Mouse (Mus musculus) 3134 (cell line): ENCODE data around the gene Mgrn1.

Experiments used
- DNase-seq: peaks from one replicate; pipeline ENCODE4 v3.0.0-alpha.2; 2011; ENCODE audit warnings: low spot score; ENCODE audit not compliant: insufficient read length; ENCODE audit errors: extremely low read depth

Mgrn1 gene

GRCm38 (mm10) chr16:4974521-4974920, 88.5 kb downstream of the Mgrn1 start:
- no peak for DNase-seq

- no peak for DNase-seq
These were observed 90.1 kb downstream of the Mgrn1 start for GRCm38 (mm10) chr16:4976180-4976579.

GRCm38 (mm10) chr16:4978275-4979051, 92.4 kb downstream of the Mgrn1 start:
- DNase-seq: no peak

DNA sequence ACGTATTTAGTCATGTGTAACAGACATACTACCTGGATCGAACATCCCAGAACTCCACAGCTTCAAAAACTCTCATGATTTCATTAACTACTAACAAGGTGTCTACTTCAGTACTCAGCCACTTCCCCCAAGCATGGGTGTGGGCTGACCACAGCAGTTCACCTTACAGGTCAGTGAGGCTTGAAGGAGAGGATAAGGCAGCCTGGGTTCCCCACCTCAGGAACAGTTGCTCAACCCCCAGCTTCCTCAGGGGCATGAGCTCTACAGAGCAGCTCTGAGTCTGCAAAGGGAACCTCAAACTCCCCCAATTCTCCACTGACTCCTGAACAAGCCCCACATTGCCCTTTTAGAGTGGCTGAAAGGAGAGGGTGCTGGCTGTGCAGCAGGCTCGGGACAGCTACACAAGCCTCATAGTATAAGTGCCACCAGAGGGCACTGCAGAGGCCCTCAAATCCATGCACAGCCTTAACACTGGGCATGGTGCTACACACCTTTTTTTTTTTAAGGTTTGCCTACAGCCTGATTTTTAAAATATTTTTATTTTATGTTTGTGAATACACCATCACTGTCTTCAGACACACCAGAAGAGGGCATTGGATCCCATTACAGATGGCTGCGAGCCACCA, 93.8 kb downstream of the Mgrn1 start:
- DNase-seq: no peak

GRCm38 (mm10) chr16:4984717-4985116, 98.7 kb downstream of the Mgrn1 start:
- DNase-seq: no peak
